ENCODE assay signal across 19 mouse cellular contexts in the genomic region with DNA sequence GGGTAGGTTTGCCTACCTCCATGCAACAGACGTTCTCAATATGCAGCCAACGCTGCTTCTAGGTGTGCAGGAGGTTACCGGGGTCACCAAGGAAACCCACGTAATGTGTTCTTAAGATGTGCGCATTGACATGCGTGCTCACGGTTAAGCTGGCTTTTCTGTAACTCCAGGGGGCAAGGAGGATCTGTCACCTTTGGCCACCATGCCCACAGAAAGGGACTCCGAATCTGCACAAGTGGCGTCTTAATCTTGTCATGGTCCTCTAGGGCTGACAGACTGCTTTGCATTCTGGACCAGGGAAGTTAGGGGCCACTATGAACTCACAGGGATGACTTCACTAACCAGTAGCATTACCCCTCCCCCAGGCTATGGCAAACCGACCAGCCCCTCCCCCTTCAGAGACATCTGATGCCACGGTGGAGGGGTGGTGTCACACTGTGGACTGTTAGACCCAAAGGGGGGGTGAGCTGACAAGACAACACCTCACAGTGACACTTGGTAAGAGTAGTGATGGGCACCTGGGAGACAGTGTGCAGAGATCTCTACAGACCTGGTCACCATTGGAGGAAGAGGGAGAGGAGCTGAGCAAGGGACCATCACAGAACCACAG. TPM values are rescaled to one million over a fixed set of nuclear protein-coding genes. Genes with fewer than 3 reads are reported as not detected.
DNase-seq lines count a peak whose midpoint lies in the region; ATAC-seq and TF ChIP-seq lines count a peak whose summit lies in the region.
"Had no signal": no experiment of that assay in that cellular context is flagged by ENCODE, and none has a peak within 500 bp of the region (broad histone marks: within the 10 kb centered on the region; RNA-seq: fewer than 3 reads in every experiment).

No protein-coding gene starts in this region.

- DNase-seq in testis, postnatal 14 days (ENCODE audit: low spot score), result no peak
- DNase-seq in liver, embryonic 14.5 days (ENCODE audit: low read depth in 3 of 3, low spot score in 3 of 3), result no peak
- DNase-seq in ovary, adult 18-20 months (ENCODE audit: low spot score), result no peak
- no peak for DNase-seq in layer of hippocampus, postnatal 14 days (ENCODE audit: low spot score in 2 of 2)
- DNase-seq: adrenal gland, adult 8-10 months; adrenal gland, postnatal 36 days; cerebellum, adult 2 months; cerebellum, postnatal 10 days; gastrocnemius, postnatal 36 days; heart, adult 11 months; heart, postnatal 36 days had no signal

- ATAC-seq in megakaryocyte, adult 5-6 weeks (ENCODE audit: poor library complexity, severe bottlenecking), result no peak
- 0 out of 2 replicates have a peak, but pooled peaks have one; percentile 19 for ATAC-seq in liver, embryonic 14.5 days (ENCODE audit: insufficient read depth)
- ATAC-seq: forebrain, embryonic 14.5 days had no signal

- H3K4me3 ChIP-seq in megakaryocyte, embryonic 14.5 days (replicated peaks), result peak overlapping the region; percentile 44
- peak overlapping the region; percentile 44 for H3K4me3 ChIP-seq in testis, adult 2 months (ENCODE audit: control insufficient read depth, low read depth, low read length)
- no peak overlapping the region for H3K4me3 ChIP-seq in liver, embryonic 14.5 days (ENCODE audit: insufficient read depth in 1 of 2, low read depth in 2 of 2, low read length in 2 of 2)
- H3K4me3 ChIP-seq: embryonic facial prominence, embryonic 13.5 days; heart, embryonic 13.5 days; hindbrain, embryonic 15.5 days had no signal

- H3K27me3 ChIP-seq in megakaryocyte, embryonic 14.5 days (replicated peaks), result peaks cover 55% of the 10 kb centered on the region
- H3K27me3 ChIP-seq in testis, adult 2 months (ENCODE audit: control insufficient read depth, insufficient read depth, low read length), result no peaks in the 10 kb centered on the region
- H3K27me3 ChIP-seq in liver, embryonic 14.5 days (ENCODE audit: control insufficient read depth, insufficient read depth, low read length), result no peaks in the 10 kb centered on the region
- H3K27me3 ChIP-seq: embryonic facial prominence, embryonic 13.5 days; heart, embryonic 13.5 days; hindbrain, embryonic 15.5 days had no signal

- TF ChIP-seq POLR2A in testis, adult 2 months (IDR thresholded peaks at IDR 0.05; ENCODE audit: control insufficient read depth, low read depth, low read length), result no peak

- no peak overlapping the region for H3K27ac ChIP-seq in testis, adult 2 months (ENCODE audit: control insufficient read depth, insufficient read depth, low read depth, low read length)
- H3K27ac ChIP-seq in liver, embryonic 14.5 days, result no peak overlapping the region
- H3K27ac ChIP-seq: embryonic facial prominence, embryonic 13.5 days; heart, embryonic 13.5 days; hindbrain, embryonic 15.5 days had no signal

- peaks cover 87% of the 10 kb centered on the region for H3K36me3 ChIP-seq in megakaryocyte, embryonic 14.5 days (replicated peaks; ENCODE audit: low read length)
- no peaks in the 10 kb centered on the region for H3K36me3 ChIP-seq in testis, adult 2 months (ENCODE audit: control insufficient read depth, insufficient read depth, low read length)
- no peaks in the 10 kb centered on the region; the same call in none of the 2 replicates for H3K36me3 ChIP-seq in liver, embryonic 14.5 days (replicated peaks; ENCODE audit: control insufficient read depth, insufficient read depth, low read depth)

- peaks cover 39% of the 10 kb centered on the region for H3K4me1 ChIP-seq in megakaryocyte, embryonic 14.5 days
- H3K4me1 ChIP-seq in testis, adult 2 months (ENCODE audit: control insufficient read depth, insufficient read depth, low read length), result no peaks in the 10 kb centered on the region
- no peaks in the 10 kb centered on the region for H3K4me1 ChIP-seq in liver, embryonic 14.5 days (replicated peaks; ENCODE audit: control insufficient read depth in 2 of 2, insufficient read depth in 2 of 2, low read length in 1 of 2)
- H3K4me1 ChIP-seq: hindbrain, embryonic 15.5 days had no signal

- no peak for TF ChIP-seq CTCF in testis, adult 2 months (IDR thresholded peaks at IDR 0.05; ENCODE audit: control insufficient read depth, insufficient read depth, insufficient replicate concordance, low read depth, low read length)
- no peak for TF ChIP-seq CTCF in liver, embryonic 14.5 days (IDR thresholded peaks at IDR 0.05; ENCODE audit: low read depth)

- H3K9me3 ChIP-seq in megakaryocyte, embryonic 14.5 days, result no peaks in the 10 kb centered on the region
- no peaks in the 10 kb centered on the region for H3K9me3 ChIP-seq in liver, embryonic 14.5 days (ENCODE audit: control insufficient read depth, low read length)
- H3K9me3 ChIP-seq: embryonic facial prominence, embryonic 13.5 days; G1E; heart, embryonic 13.5 days; hindbrain, embryonic 15.5 days had no signal

- WGBS in liver, embryonic 14.5 days (ENCODE audit: insufficient replicate concordance), result 71% methylated on average over 11 of the region's 11 CpGs

- no peak overlapping the region for H3K9ac ChIP-seq in liver, embryonic 14.5 days (replicated peaks)
- H3K9ac ChIP-seq: embryonic facial prominence, embryonic 13.5 days; heart, embryonic 13.5 days; hindbrain, embryonic 15.5 days had no signal

- no peak overlapping the region for H3K4me2 ChIP-seq in liver, embryonic 14.5 days (ENCODE audit: low read depth)
- H3K4me2 ChIP-seq: embryonic facial prominence, embryonic 13.5 days; heart, embryonic 13.5 days; hindbrain, embryonic 15.5 days had no signal

- TF ChIP-seq EP300 in liver, embryonic 14.5 days (IDR thresholded peaks at IDR 0.05; ENCODE audit: low read depth), result no peak

RNA-seq across cellular contexts. Expression of a gene that starts 21.5 kb away (rescaled TPM):
- polyA plus RNA-seq in megakaryocyte, embryonic 14.5 days (2012; ENCODE audit: insufficient read depth, low replicate concordance), result 12.3 and 13.6 TPM in 2 replicates
- total RNA-seq in megakaryocyte, adult 5-6 weeks (2015), result 74.3 and 89.0 TPM in 2 replicates
- total RNA-seq in megakaryocyte, adult 5-6 weeks (2017), result 48.1 and 51.6 TPM in 2 replicates
- 2.6 and 3.6 TPM in 2 replicates for polyA plus RNA-seq in testis, adult 2 months (2012; rRNA removed)
- 14.5 and 16.2 TPM in 2 replicates for polyA plus RNA-seq in liver, embryonic 14.5 days (2012; rRNA removed)
- 25.6 and 26.1 TPM in 2 replicates for polyA plus RNA-seq in liver, embryonic 14.5 days (2014; fragmentation: Nextera tagmentation; extraction: Ambion mirVana)
- 10 to 100 TPM; 18.5 TPM for total RNA-seq in layer of hippocampus, postnatal 14 days (2021)

Comparison
In these comparisons a context has a peak if more than half of its experiments do, and no peak if none do; other contexts are left out.
1. H3K4me3 ChIP-seq: peak in megakaryocyte, embryonic 14.5 days (single experiment) and testis, adult 2 months (single experiment); none in liver, embryonic 14.5 days (0 of 2).